Mouse (Mus musculus): ENCODE measurements at regions not wholly inside any gene's neighbourhood (a gene's known extent, or its start where the extent isn't known, plus 50 kb on each side); places are given as distances from the start of the nearest gene placed in this dataset.

- DNase-seq (ENCODE audit: low read depth, low spot score), result no peak
Observed at GRCm38 (mm10) chr13:112000696-112001095, 191.9 kb upstream of the Map3k1 start.

DNA sequence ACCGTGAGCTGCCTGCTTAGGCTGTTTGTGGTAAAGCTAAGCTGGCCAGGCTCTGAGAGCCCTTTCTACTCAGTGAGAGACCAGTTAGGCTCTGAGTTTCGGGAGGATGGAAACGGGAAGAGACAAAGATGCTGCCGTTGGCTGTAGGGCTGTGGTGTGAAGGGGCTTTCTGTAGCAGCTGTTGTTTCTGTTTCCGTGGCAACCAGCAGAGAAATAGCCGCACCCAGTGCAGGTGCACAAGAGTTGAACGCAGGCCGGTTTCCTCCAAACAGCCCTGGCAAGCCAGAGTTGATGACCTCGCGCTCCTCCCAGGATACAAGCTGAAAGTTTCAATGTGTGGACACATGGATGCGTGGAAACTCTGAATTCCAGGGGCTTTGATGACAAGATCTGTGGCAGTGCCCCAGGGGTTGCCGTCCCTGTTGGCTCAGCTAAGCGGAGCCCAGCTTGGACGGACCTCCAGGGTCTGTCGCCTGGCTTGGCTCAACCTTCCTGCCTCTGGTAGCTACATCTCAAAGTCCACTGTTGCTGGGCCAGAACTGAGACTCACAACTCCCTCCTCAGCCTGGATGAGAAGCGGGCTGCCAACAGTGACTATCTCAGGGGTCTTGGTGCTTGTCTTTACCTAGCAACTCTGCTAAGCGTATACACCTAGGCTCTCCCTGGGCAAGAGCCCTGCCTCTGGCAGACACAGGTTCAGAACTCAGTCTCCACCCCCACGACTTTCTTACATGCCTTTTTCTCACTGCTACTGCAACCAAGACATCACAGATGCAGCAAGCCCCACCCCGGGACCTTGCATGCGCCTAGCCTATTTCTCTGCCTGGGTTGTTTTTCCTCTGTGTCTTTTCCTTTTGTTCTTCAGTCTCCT, 192.6 kb upstream of the Map3k1 start:
- DNase-seq (ENCODE audit: low read depth, low spot score), result no peak

- no peak for DNase-seq (ENCODE audit: low read depth, low spot score)
Observed at GRCm38 (mm10) chr13:112002661-112003347, 194.0 kb upstream of the Map3k1 start.

DNA sequence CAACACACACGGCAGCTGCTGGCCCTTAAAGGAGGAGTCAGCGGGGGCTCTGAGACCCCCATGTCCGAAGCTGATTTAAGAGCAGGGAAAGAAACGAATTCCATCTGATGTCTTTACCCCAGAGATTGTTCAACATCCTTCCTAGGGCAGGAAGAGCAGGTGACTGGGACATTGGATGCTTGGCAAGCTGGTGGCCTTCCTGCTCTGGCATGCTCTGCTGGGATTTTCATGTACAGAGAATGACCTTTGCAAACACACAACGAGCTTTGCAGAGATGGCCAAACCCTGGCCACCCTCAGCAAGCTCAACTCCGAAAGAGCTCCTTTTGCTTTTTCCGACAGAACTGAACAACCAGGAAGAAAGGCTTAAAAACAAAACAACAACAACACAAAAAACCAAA, 194.7 kb upstream of the Map3k1 start:
- no peak for DNase-seq (ENCODE audit: low read depth, low spot score)

DNA sequence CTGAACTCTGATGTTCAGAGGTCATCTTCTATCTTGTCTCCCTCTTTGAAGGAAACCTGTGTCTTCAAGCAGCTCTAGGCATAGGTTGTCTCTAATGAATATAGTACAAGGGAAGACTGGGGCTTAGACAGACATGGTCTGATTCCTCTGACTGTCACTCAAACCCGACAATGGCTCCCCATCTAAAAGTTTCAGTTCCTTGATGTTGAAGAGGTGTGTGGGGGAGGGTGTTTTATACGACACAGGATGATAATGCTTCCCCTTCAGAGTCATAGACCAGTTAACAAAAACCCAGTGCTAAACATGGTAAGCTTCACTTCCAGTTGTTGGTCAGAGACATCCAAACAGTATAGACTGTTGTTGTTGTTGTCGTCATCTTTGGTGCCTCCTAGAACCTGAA, 195.3 kb upstream of the Map3k1 start:
- no peak for DNase-seq (ENCODE audit: low read depth, low spot score)

- DNase-seq (ENCODE audit: low read depth, low spot score), result no peak
Observed at GRCm38 (mm10) chr13:112005421-112005820, 196.6 kb upstream of the Map3k1 start.

- no peak for DNase-seq (ENCODE audit: low read depth, low spot score)
Observed at GRCm38 (mm10) chr13:112008806-112009205, 200.0 kb upstream of the Map3k1 start.

DNA sequence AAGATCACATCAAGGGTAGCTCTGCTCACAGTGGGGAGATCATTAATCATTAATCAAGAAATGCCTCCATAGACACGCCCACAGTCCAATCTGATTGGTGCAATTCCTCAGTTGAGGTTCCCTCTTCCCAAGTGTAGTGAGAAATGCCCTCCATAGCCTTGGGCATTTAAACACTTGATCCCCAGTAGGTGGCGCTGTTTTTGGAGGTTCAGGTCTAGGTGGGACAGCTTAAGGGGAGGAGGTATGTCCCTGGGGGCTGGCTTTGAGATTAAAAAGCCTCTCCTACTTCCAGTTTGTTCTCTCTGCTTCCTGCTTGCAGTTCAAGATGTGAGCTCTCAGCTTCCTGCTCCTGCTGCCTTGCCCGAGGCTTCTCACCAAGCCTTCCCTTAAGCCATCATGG, 200.5 kb upstream of the Map3k1 start:
- no peak for DNase-seq (ENCODE audit: low read depth, low spot score)

GRCm38 (mm10) chr13:112010464-112010863, 201.7 kb upstream of the Map3k1 start:
- no peak for DNase-seq (ENCODE audit: low read depth, low spot score)

GRCm38 (mm10) chr13:112012640-112013039, 203.8 kb upstream of the Map3k1 start:
- no peak for DNase-seq (ENCODE audit: low read depth, low spot score)

GRCm38 (mm10) chr13:112015083-112015482, 206.3 kb upstream of the Map3k1 start:
- no peak for DNase-seq (ENCODE audit: low read depth, low spot score)

- DNase-seq (ENCODE audit: low read depth, low spot score), result no peak
Observed at GRCm38 (mm10) chr13:112016280-112016679, 207.5 kb upstream of the Map3k1 start.

DNA sequence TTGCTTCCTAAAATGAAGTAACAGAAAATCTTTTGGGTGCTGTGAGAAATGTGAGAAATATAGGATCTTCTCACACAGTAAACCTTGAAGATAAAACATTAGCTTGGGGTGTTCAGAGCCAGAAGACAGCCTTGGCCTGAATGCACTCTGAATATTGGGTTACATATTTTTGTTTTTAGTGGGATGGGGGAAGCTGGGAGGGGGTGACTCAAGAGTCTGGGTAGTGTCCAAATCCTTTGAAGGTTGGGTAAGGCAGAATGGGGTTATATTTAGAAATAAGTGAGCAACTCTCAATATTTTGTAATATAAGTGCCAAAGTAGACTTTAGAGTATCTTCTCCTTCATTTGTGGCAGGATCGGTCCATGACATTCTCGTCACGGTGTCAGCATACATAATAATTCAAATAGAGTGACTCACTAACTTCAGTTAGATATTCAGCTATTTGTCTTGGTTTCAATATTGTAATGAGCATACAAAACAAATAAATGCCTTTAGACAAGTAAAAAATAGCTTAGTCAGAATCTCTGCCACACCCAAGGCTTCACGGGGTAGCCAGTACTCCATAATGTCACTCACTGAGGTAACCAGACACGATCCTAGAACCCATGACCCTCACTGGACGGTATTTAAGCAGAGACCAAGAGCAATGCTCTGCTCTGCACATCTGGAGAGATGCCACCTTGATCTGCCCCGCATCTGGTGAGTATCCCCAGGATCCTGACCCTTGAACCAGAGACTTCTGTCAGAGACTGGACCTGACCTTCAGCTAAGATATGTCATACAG, 209.9 kb upstream of the Map3k1 start:
- no peak for DNase-seq (ENCODE audit: low read depth, low spot score)

GRCm38 (mm10) chr13:112019575-112019974, 210.8 kb upstream of the Map3k1 start:
- DNase-seq (ENCODE audit: low read depth, low spot score), result no peak

DNA sequence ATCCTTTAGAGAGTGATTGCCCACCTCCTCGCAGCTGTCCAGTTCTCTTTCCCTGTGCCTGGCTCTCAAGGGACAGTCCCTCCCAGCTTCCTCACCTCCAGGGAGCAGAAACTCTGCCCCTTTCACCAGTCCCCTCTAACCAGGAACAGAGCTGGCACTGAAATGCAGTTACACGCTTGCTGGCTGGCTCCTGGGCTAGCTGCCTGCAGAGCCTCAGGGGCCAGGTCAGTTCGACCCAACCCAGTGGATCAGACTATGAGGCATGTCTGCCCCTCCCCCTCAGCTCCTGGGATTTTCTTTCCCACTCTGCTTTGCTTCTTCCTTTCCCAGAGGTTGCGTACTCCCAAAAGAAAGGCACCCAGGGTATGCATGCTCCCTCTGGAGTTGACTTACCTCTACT, 214.4 kb upstream of the Map3k1 start:
- no peak for DNase-seq (ENCODE audit: low read depth, low spot score)

- no peak for DNase-seq (ENCODE audit: low read depth, low spot score)
Observed at GRCm38 (mm10) chr13:112024667-112025585, 216.1 kb upstream of the Map3k1 start.

DNA sequence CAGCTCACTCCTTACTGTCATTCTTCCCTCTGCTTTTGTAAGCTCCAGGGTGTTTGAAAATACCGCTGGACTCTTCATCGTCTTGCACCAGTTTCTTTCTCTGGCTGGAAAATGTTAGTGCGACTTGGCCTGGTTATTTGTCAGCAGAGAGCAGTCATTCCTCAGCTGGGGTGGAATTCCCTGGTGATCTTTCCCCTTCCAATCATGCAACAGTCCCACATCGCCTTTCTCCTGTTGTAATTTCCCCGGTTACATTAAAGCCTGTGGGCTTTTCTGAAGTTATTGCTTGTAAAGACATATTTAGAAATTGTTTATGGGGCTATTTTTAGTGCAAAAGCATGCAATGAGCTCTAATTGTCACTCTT, 216.8 kb upstream of the Map3k1 start:
- no peak for DNase-seq (ENCODE audit: low read depth, low spot score)

DNA sequence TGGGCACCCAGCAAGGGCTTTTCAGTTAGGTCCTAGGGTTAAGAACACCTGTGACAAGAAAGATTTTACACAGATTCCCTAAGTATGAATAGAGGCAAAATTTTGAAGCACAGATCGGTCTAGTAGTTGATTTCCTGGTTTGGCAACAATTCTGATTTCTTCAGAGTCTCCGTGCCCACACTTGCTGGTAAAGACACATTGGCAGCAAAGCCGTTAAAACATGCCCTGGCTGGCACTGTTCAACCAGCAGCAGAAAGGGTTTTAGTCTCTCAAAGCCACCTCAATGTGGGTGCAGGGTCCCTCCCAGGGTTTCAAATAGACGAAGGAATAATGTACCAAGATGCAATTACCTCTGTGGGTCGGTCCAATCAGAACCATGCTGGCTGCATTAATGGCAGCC, 218.9 kb upstream of the Map3k1 start:
- DNase-seq (ENCODE audit: low read depth, low spot score), result no peak

- DNase-seq (ENCODE audit: low read depth, low spot score), result no peak
Observed at GRCm38 (mm10) chr13:112031061-112031460, 222.3 kb upstream of the Map3k1 start.

GRCm38 (mm10) chr13:112031631-112032320, 223.0 kb upstream of the Map3k1 start:
- DNase-seq (ENCODE audit: low read depth, low spot score), result no peak
